Mouse (Mus musculus) brain, embryonic 18.5 days (tissue): ENCODE measurements around the gene Bri3bp.
"Not testable (repeated sequence)": the region's sequence is repeated elsewhere in the genome, so short reads cannot be mapped to it uniquely, and the experiment has no call there.

Experiments
- DNase-seq: peaks from one replicate; pipeline ENCODE4 v3.0.0-alpha.2; 2012; ENCODE audit warnings: low read depth, low spot score

Gene Bri3bp

GRCm38 (mm10) chr5:125486088-125486487, 44.7 kb downstream of the Bri3bp start:
- no peak for DNase-seq

- DNase-seq: no peak
These were observed 46.2 kb downstream of the Bri3bp start for GRCm38 (mm10) chr5:125487375-125488115.

- no peak for DNase-seq
These were observed 46.7 kb downstream of the Bri3bp start for GRCm38 (mm10) chr5:125488116-125488455.

DNA sequence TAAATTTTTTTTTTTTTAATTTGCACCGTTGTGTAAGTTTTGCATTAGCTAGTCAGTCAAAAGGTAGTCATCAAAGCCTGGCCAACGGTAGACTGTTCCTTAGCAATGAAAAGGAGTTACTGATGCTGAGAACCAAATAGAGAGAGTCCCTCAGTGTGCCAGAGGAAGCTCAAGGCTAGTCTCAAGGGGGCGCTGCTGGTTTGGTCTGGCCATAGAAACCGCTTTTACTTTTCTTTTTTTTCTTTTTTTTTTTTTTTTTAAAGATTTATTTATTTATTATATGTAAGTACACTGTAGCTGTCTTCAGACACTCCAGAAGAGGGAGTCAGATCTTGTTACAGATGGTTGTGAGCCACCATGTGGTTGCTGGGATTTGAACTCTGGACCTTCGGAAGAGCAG, 47.6 kb downstream of the Bri3bp start:
- DNase-seq: not testable (repeated sequence)

DNA sequence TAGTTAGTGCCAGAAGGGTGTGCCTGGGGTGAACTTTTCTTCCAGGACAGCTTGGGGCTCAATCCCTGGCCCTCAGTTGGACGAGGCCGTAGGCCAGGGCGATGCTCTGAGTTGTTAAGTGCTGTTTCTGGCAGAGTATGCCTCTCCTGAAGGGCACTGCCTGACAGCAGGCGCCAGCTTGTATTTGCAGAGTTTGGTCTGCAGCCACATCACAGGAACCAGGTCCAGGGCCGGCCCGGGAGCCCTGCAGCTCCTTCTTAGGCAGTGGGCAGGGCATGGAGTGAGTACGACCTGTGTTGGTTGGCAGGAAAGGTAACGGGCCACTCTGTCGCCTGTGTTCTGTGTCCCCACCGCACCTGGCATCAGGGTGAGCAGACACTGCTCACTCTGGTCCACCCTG, 49.7 kb downstream of the Bri3bp start:
- no peak for DNase-seq

- DNase-seq: no peak
These were observed 51.2 kb downstream of the Bri3bp start for GRCm38 (mm10) chr5:125492379-125493092.

DNA sequence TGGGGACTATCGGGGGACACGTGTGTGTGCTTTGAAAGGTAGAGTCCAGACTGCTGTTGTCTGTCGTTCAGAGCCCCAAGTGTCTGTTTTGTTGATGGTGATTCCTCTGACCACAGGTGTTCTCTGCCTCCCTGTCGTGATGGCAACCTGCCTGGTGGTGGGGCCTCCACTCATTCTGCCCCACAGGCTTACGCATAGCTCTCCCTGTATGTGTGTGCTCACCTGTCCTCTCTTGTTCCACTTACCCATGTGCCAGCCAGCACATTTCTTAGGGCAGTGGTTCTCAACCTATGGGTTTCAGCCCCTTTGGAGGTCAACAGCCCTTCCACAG, 51.7 kb downstream of the Bri3bp start:
- DNase-seq: no peak

- DNase-seq: no peak
These were observed 54.3 kb downstream of the Bri3bp start for GRCm38 (mm10) chr5:125495655-125496054.

- DNase-seq: peak; percentile 22
These were observed 56.6 kb downstream of the Bri3bp start for GRCm38 (mm10) chr5:125497821-125498600.

GRCm38 (mm10) chr5:125501505-125501904, 60.1 kb downstream of the Bri3bp start:
- DNase-seq: no peak

DNA sequence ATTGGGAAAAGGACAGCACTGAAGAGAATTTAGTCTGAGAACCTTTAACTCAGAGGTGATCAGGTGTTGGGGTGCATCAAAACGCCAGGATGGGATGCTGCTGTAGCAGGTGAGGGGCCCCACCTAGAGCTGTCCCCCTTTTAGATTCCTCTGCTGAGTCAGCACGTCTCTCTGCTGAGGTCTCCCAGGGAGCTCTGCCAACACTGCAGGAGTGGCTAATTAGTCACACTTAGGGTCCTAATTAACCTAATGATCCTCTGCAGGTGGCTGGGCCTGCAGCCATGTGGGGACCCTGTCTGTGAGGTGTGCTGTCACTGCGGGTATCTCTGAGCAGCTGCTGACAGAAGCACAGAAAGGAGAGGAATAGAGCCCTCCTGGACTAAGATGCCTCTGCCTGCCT, 60.8 kb downstream of the Bri3bp start:
- DNase-seq: no peak

DNA sequence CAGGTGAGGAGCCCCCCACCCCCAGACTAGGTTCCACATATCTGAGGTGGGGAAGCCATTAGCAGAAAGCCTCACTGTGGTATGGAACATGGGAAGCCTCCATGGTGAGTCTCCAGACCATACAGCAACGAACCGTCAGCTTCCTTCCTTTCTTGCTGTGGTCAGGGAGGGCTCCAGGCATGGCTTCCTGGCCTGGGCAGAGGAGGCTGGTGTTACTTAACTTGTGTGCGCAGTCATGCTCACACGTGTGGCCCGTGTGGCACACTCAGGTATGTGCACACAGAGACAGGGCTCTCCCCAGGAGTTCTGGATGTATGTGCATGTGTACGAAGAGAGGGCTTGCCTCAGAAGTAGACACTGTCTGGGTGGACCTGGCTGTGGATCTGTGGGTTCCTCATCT, 62.3 kb downstream of the Bri3bp start:
- no peak for DNase-seq

DNA sequence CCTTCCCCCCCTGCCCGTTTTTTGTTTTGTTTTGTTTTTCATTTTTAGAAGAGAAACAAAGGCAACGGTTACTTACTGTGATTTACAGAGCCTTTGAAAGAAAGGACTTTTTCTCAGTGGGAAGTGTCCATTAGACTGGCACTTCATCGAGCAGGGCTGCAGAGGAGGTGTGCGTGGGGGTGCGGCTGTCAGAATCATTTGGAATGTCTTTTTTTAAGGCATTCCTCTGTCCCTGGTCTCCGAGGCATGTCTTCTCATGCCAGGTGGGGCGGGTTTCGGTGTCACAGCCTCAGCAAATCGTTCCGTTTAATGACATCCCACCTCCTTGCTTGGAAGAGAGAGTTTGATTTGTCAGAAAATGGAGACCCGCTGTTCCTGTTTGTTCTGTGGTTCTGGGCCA, 63.3 kb downstream of the Bri3bp start:
- no peak for DNase-seq

- no peak for DNase-seq
These were observed 64.6 kb downstream of the Bri3bp start for GRCm38 (mm10) chr5:125505968-125506367.

DNA sequence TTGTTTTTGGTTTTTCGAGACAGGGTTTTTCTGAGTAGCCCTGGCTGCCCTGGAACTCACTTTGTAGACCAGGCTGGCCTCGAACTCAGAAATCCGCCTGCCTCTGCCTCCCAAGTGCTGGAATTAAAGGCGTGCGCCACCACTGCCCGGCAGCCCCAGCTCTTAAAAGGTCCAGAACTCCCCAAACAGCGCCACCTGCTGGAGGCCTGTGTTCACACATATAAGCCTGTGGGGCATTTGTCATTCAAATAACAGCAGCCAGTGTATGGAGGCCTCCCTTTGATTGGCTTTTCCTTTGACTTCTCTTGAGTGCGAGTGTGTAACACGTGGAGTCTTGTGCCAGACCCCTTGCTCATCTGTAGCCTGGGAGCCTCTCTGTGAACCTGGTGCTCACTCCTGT, 66.2 kb downstream of the Bri3bp start:
- no peak for DNase-seq

GRCm38 (mm10) chr5:125508006-125508405, 66.6 kb downstream of the Bri3bp start:
- DNase-seq: no peak

DNA sequence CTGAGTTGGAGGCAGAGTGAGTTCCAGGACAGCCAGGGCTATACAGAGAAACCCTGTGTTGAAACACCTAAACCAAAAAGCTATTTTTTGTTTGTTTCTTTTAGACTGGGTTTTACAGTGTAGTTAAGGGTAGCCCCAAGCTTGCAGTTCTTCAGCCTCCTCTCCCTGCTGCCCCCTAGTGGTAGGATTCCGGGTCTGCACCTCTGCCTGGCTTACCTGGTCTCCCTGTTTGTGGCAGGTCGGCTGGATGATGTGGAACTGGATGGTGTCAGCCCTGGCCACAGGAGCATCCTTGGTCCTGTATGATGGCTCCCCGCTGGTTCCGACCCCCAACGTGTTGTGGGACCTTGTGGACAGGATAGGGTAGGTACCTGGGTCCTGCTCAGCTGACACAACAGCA, 68.2 kb downstream of the Bri3bp start:
- DNase-seq: no peak
